Mouse (Mus musculus): ENCODE data around the gene Mansc1.
A peak's percentile ranks its signal among the peaks of the same experiment; 100 is the strongest.

Mansc1 gene

GRCm38 (mm10) chr6:134594569-134595442, 37.5 kb downstream of the Mansc1 start:
- DNase-seq: no peak

GRCm38 (mm10) chr6:134591614-134592013, 40.7 kb downstream of the Mansc1 start:
- no peak for DNase-seq

GRCm38 (mm10) chr6:134586241-134586640, 46.0 kb downstream of the Mansc1 start:
- no peak for DNase-seq

- no peak for DNase-seq
Measured at GRCm38 (mm10) chr6:134584616-134585015, 47.7 kb downstream of the Mansc1 start.

GRCm38 (mm10) chr6:134582110-134582509, 50.2 kb downstream of the Mansc1 start:
- no peak for DNase-seq

GRCm38 (mm10) chr6:134579506-134579905, 52.8 kb downstream of the Mansc1 start:
- DNase-seq: no peak

GRCm38 (mm10) chr6:134578039-134578438, 54.2 kb downstream of the Mansc1 start:
- DNase-seq: no peak

- no peak for DNase-seq
Measured at GRCm38 (mm10) chr6:134575288-134575741, 57.0 kb downstream of the Mansc1 start.

- no peak for DNase-seq
Measured at GRCm38 (mm10) chr6:134567986-134568556, 64.2 kb downstream of the Mansc1 start.

- peak; percentile 89 for DNase-seq
Measured at GRCm38 (mm10) chr6:134566818-134567485, 65.3 kb downstream of the Mansc1 start, which contains the start of gene Lrp6. Lrp6 (minus strand) TSS chr6:134566965.

- DNase-seq: no peak
Measured at GRCm38 (mm10) chr6:134566248-134566817, 66.0 kb downstream of the Mansc1 start.

GRCm38 (mm10) chr6:134565606-134566247, 66.6 kb downstream of the Mansc1 start:
- DNase-seq: peak; percentile 32

GRCm38 (mm10) chr6:134564539-134564938, 67.7 kb downstream of the Mansc1 start:
- no peak for DNase-seq

GRCm38 (mm10) chr6:134559635-134560034, 72.7 kb downstream of the Mansc1 start:
- no peak for DNase-seq

Data from thymus, postnatal 4 days (tissue).